Mouse (Mus musculus) G1E (cell line): ENCODE measurements around the gene Gramd1b.

Experiments used
- CTCF ChIP-seq: IDR thresholded peaks from 2 replicates; pipeline ENCODE4 v1.5.1; 2012; ENCODE audit warnings: low read depth, low read length, inconsistent platforms, mixed read lengths
- POLR2AphosphoS5 ChIP-seq: IDR thresholded peaks from 2 replicates; pipeline ENCODE4 v1.6.1; 2012; ENCODE audit warnings: low read depth, low read length, inconsistent platforms; ENCODE audit not compliant: insufficient replicate concordance

DNA sequence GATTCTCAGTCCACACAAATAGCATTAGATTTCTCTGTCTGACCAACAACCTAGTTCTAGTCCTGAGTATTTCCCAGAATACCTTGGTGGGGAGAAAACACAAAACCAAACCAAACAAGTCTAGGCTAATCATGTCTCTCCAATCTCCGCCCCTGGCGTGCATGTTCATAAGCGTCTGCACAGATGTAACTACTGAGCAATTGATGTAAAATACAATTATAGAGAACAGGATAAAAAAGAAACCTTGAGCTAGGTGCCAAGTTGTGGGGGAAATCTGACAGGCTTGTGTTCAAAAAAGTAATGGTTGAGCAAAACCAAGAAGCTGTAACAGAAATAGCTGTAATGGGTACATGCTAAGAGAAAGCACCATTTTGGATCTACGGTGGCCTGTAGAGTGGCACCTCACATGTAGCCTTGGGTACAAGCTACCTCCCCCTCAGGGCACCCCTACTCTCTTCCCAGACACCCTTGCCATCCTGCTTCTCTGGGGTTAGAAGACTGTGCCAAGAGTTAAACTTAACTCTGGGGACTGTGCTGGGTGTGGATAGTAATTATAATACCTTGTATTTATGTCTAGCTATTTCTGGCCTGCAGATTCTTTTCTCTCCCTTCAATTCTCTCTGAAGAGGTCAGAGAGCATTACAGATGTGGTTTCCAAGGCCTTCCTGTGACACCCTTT, 174.3 kb downstream of the Gramd1b start:
- TF ChIP-seq CTCF (no peak), POLR2AphosphoS5 (no peak)
